Mouse (Mus musculus) hindbrain, embryonic 12.5 days (tissue): ENCODE results near the gene Fam131a. TPM values are rescaled to one million over a fixed set of nuclear protein-coding genes. Genes with fewer than 3 reads are reported as not detected.
A peak's percentile ranks its signal among the peaks of the same experiment; 100 is the strongest.

Source experiments
- ATAC-seq: fragments of 200-750 bp; cut with Nextera tagmentation; 2 replicates; pipeline ENCODE4 v1.8.0; 2017; ENCODE audit warnings: moderate TSS enrichment; ENCODE audit not compliant: low FRiP score
- H3K27ac ChIP-seq: fragments of 300-500 bp; sonication (generic); 2 replicates; pipeline ENCODE4 v1.5.1; 2016; ENCODE audit warnings: mild to moderate bottlenecking
- H3K27me3 ChIP-seq: fragments of 300-500 bp; sonication (generic); 2 replicates; pipeline ENCODE4 v1.6.1; 2016; ENCODE audit warnings: mild to moderate bottlenecking
- H3K36me3 ChIP-seq: fragments of 300-500 bp; sonication (generic); 2 replicates; pipeline ENCODE4 v1.6.1; 2016; ENCODE audit warnings: mild to moderate bottlenecking
- H3K4me1 ChIP-seq: fragments of 300-500 bp; sonication (generic); 2 replicates; pipeline ENCODE4 v1.6.1; 2016
- H3K4me2 ChIP-seq: fragments of 300-500 bp; sonication (generic); replicated peaks from 2 replicates; pipeline ENCODE4 v1.6.1; 2016; ENCODE audit warnings: mild to moderate bottlenecking
- H3K4me3 ChIP-seq: fragments of 300-500 bp; sonication (generic); 2 replicates; pipeline ENCODE4 v1.5.1; 2016; ENCODE audit warnings: mild to moderate bottlenecking
- H3K9ac ChIP-seq: fragments of 300-500 bp; sonication (generic); 2 replicates; pipeline ENCODE4 v1.6.1; 2016; ENCODE audit warnings: mild to moderate bottlenecking, moderate library complexity
- H3K9me3 ChIP-seq: fragments of 300-500 bp; sonication (generic); replicated peaks from 2 replicates; pipeline ENCODE4 v1.6.1; 2016; ENCODE audit warnings: mild to moderate bottlenecking
- WGBS: fragments of 180-500 bp; shearing (Covaris S2); methylation state at CpG from one replicate; pipeline ENCODE4 v1.1.7; 2016; 5-methylcytosine and 5-hydroxymethylcytosine counted together
- polyA plus RNA-seq: library from polyadenylated mRNA; unstranded; fragments of >200 nt; fragmentation: Nextera tagmentation; extraction: Ambion mirVana; gene quantifications from 2 replicates; pipeline ENCODE4 v1.2.1, GENCODE M21; 2016

The Fam131a gene
- polyA plus RNA-seq, 1 experiment from 2014 or later = 19.8 TPM

DNA sequence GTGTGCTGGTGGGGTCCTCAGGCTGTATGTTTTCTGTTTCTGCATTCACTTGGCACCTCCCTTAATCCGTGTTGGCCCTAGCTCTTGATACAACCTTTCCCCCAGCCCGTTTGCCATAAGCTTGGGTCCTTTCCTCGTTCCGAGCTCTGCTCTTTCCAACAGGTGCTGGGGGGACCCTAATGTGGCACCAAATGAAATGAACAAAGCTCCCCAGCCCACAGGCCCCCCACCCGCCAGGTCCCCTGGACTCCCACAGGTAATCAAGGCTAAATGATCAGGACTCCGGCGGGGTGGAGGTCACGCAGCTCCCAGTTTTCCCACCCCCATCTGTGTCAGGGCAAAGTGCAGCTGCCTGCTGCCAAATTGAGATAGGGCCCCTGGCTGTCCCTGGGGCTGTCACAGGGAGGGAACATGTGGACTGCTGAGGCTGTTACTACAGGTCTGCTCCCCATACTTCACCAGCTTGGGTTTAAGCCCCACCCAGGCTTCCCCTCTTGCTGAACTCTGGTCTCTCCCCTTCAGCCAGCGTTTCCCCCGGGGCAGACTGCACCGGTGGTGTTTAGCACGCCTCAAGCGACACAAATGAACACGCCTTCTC lies 19.2 kb upstream of the Fam131a start:
- H3K9ac ChIP-seq = peak overlapping the region; percentile 99
- WGBS = 11% methylated on average over 14 of the region's 14 CpGs
- H3K4me1 ChIP-seq = peaks cover 19% of the 10 kb centered on the region
- no peaks in the 10 kb centered on the region for H3K9me3 ChIP-seq
- H3K27me3 ChIP-seq = no peaks in the 10 kb centered on the region
- peak overlapping the region; percentile 86 for H3K4me3 ChIP-seq
- no peak for ATAC-seq
- H3K4me2 ChIP-seq = peak overlapping the region; percentile 98
- peak overlapping the region; percentile 97; the same call in 1 of the 2 replicates for H3K27ac ChIP-seq
- peaks cover 36% of the 10 kb centered on the region for H3K36me3 ChIP-seq

DNA sequence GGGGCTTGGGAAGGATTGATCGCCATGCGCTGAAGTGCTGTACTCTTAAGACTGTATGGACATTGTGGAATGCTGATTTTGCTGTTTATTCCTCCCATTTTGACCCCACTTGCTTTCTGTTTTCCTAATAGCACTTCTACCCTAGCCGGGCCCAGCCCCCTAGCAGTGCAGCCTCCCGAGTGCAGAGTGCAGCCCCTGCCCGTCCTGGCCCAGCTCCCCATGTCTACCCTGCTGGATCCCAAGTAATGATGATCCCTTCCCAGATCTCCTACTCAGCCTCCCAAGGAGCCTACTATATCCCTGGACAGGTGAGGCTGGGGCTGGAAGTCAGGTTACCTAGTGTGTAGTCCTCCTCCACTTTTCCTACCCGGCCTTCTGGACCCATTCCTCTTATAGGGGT lies 17.8 kb upstream of the Fam131a start:
- 0 out of 2 replicates have a peak overlapping the region, but pooled peaks have one; percentile 8 for H3K9ac ChIP-seq
- H3K27me3 ChIP-seq = no peaks in the 10 kb centered on the region
- ATAC-seq = no peak
- H3K27ac ChIP-seq = no peak overlapping the region
- peaks cover 50% of the 10 kb centered on the region for H3K36me3 ChIP-seq
- WGBS = 87% methylated on average over 6 of the region's 6 CpGs
- H3K9me3 ChIP-seq = no peaks in the 10 kb centered on the region
- no peak overlapping the region for H3K4me3 ChIP-seq
- H3K4me1 ChIP-seq = peaks cover 19% of the 10 kb centered on the region
- H3K4me2 ChIP-seq = 0 out of 2 replicates have a peak overlapping the region, but pooled peaks have one; percentile 98

DNA sequence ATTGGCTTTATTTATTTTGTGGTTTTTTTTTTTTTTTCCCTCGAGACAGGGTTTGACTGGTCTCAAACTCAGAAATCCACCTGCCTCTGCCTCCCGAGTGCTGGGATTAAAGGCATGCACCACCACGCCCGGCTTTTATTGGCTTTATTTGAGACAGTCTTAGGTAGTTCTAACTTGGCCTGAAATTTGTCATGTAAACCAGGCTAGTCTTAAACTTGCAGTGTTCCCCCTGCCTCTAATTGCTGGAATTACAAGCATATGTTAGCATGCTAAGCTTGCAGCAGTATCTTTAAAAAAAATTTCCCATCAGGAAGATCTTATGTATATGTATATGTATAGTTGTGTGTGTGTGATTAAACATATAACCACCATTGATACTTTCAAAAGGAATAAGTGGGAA lies 16.3 kb upstream of the Fam131a start:
- ATAC-seq = no peak
- H3K9ac ChIP-seq = no peak overlapping the region
- H3K4me1 ChIP-seq = peaks cover 19% of the 10 kb centered on the region
- H3K4me2 ChIP-seq = no peak overlapping the region
- WGBS = 93% methylated on average over 4 of the region's 4 CpGs
- no peaks in the 10 kb centered on the region for H3K9me3 ChIP-seq
- H3K4me3 ChIP-seq = no peak overlapping the region
- no peaks in the 10 kb centered on the region for H3K27me3 ChIP-seq
- H3K27ac ChIP-seq = no peak overlapping the region
- H3K36me3 ChIP-seq = peaks cover 65% of the 10 kb centered on the region

DNA sequence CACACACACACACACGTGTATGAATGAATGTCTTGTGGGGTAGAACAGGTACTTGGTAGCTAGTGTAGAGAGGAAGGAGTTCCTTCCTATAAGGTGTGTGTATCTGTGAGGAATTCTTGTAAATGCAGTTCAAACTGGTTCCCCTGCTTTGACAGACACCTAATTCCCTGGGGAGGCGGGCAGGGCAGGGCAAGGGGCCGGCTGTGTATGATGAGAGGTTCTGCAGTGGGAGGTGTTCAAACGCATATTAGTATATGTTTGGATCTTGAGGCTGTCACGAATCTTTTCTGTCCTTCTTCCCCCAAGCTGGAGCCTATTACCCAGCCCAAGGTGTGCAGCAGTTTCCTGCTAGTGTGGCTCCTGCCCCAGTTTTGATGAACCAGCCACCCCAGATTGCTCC lies 15.7 kb upstream of the Fam131a start:
- Histone ChIP-seq H3K9ac (no peak overlapping the region), H3K36me3 (peaks cover 72% of the 10 kb centered on the region)
- ATAC-seq = no peak

DNA sequence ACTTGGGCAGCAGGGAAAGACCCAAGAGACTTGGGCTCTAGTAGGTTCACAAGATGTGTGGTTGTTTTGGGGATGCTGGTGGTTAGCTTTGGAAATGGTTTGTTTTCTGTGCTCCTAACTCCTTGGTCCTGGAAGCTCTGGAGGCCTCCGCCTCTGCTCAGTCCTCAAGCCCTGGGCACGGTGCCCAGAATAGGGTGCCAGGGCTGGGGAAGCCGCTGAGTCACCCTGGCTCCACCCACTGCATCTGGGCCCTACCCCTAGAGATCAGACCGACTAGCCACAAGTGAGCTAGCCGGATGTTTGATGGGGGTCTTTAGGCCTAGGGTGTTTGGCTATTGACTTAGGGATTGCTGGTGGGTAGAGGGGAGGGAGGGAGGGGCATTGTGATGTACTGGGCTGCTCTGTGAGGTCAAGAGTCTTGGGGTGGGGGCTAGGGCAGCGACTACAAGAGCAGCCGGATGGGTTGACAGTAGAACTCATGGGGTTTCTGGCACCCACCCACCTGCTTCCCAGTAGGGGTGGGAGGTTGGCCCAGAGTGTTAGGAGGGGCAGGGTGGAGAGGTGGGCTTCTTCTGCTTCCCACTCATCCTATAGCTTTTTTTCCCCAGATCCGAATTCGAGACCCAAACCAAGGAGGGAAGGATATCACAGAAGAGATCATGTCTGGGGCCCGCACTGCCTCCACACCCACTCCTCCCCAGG lies 14.9 kb upstream of the Fam131a start:
- WGBS = 80% methylated on average over 9 of the region's 10 CpGs
- peaks cover 79% of the 10 kb centered on the region for H3K36me3 ChIP-seq
- ATAC-seq = no peak

More for the DNA sequence above, 15.7 kb upstream of the Fam131a start:
- peaks cover 19% of the 10 kb centered on the region for H3K4me1 ChIP-seq
- no peak overlapping the region for H3K4me3 ChIP-seq
- no peaks in the 10 kb centered on the region for H3K27me3 ChIP-seq
- no peak overlapping the region for H3K27ac ChIP-seq
- no peak overlapping the region for H3K4me2 ChIP-seq
- WGBS = 75% methylated on average over 5 of the region's 5 CpGs
- H3K9me3 ChIP-seq = no peaks in the 10 kb centered on the region

DNA sequence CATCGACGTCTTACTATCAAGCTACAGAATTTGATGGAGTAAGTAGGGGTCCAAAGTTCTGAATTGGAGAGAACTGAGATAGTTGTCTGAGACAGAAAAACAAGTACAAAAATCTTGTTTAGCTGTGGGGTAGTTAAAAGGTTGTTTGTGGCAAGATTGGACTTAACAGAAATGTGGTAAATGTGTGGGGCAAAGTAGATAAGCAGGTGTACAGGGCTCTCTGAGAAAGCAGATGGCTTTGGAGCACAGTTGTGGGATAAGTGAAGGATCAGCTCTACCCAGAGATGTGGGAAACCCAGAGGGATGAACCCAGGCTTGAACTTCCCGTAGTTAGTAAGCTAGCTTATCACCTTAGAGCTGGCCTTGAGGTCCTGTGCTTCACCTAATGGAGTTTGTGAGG lies 2.3 kb upstream of the Fam131a start:
- Histone ChIP-seq H3K27me3 (no peaks in the 10 kb centered on the region), H3K27ac (no peak overlapping the region), H3K4me1 (peaks cover 31% of the 10 kb centered on the region), H3K9ac (no peak overlapping the region), H3K9me3 (no peaks in the 10 kb centered on the region), H3K4me3 (no peak overlapping the region), H3K4me2 (no peak overlapping the region), H3K36me3 (peaks cover 60% of the 10 kb centered on the region)
- WGBS = 93% methylated on average over 3 of the region's 3 CpGs
- ATAC-seq = no peak

More for the DNA sequence above, 14.9 kb upstream of the Fam131a start:
- H3K4me3 ChIP-seq = no peak overlapping the region
- no peaks in the 10 kb centered on the region for H3K27me3 ChIP-seq
- H3K4me2 ChIP-seq = no peak overlapping the region
- no peaks in the 10 kb centered on the region for H3K9me3 ChIP-seq
- no peak overlapping the region for H3K9ac ChIP-seq
- H3K27ac ChIP-seq = no peak overlapping the region
- H3K4me1 ChIP-seq = peaks cover 19% of the 10 kb centered on the region

DNA sequence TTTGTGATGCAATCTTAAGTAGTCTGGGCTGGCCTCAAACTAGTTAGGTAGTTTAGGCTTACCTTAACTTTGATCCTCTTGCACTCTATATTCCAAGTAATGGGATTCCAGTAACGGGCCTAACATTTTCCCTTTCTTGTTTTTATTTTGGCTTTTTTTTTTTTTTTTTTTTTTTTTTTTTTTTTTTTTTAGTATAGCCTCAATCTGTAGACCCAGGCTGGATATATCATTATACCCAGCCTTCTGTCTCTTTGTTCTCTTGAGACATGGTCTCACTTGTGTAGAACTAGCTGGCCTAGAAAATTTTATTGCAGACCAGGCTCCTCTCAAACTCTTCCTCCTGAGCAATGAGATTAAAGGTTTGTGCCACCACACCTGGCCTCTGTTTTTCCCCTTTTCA lies 1.4 kb upstream of the Fam131a start:
- no peak overlapping the region for H3K9ac ChIP-seq
- no peak overlapping the region for H3K4me2 ChIP-seq
- peaks cover 39% of the 10 kb centered on the region for H3K4me1 ChIP-seq
- WGBS = 81% methylated on average over 1 of the region's 1 CpGs
- H3K36me3 ChIP-seq = peaks cover 52% of the 10 kb centered on the region
- no peaks in the 10 kb centered on the region for H3K27me3 ChIP-seq
- H3K4me3 ChIP-seq = no peak overlapping the region
- no peaks in the 10 kb centered on the region for H3K9me3 ChIP-seq
- ATAC-seq = no peak
- no peak overlapping the region for H3K27ac ChIP-seq

DNA sequence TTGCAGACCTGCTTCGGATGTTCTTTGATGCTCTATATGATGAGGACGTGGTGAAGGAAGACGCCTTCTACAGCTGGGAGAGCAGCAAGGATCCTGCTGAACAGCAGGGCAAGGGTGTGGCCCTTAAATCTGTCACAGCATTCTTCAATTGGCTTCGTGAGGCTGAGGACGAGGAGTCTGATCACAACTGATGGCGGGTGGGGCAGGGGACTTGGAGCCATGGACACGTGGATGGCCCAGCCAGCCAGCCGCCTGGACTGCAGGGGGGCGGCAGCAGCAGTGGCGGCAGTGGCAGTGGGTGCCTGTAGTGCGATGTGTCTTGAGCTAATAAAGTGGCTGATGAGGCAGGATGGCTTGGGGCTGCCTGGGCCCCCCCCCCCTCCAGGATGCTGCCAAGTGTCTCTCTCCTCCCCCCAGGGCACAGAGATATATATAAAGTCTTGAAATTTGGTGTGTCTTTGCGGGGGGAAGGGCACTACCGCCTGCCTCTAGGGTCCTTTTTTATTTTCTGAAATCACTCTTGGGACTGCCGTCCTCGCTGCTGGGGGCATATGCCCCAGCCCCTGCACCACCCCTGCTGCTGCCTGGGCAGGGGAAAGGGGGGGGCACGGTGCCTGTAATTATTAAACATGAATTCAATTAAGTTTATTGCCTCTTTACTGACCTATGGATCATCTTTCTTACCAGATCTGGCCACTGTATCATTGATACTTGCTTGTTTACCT lies 638 bp upstream of the Fam131a start:
- Histone ChIP-seq H3K27ac (peak overlapping the region; percentile 94), H3K4me2 (peak overlapping the region; percentile 77)

DNA sequence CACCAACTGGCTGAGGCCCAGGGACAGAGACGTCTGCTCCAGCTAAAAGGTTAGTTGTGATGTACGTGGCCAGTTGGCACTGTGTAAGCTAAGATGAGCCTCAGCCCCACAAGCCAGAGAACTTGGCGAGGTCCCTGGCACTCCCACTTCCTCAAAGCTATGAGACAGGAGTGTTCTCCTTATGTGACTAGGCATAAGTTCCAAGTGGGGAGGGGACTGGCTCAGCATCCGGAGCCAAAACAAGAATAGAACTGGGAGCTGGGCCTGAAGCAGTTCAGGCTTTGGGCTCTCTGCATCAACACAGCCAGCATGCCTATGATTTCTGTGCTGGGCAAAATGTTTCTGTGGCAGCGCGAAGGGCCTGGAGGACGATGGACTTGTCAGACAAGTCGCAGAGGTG lies 1.7 kb downstream of the Fam131a start:
- Histone ChIP-seq H3K9ac (no peak overlapping the region), H3K27me3 (no peaks in the 10 kb centered on the region), H3K4me2 (0 out of 2 replicates have a peak overlapping the region, but pooled peaks have one; percentile 74), H3K4me3 (no peak overlapping the region), H3K4me1 (peaks cover 42% of the 10 kb centered on the region), H3K9me3 (no peaks in the 10 kb centered on the region), H3K36me3 (peaks cover 30% of the 10 kb centered on the region), H3K27ac (no peak overlapping the region)
- ATAC-seq = no peak
- 66% methylated on average over 8 of the region's 8 CpGs for WGBS

More for the DNA sequence above, 638 bp upstream of the Fam131a start:
- H3K36me3 ChIP-seq = peaks cover 44% of the 10 kb centered on the region
- H3K4me3 ChIP-seq = peak overlapping the region; percentile 61; the same call in 1 of the 2 replicates
- H3K27me3 ChIP-seq = no peaks in the 10 kb centered on the region
- 0 out of 2 replicates have a peak overlapping the region, but pooled peaks have one; percentile 25 for H3K9ac ChIP-seq
- 35% methylated on average over 16 of the region's 16 CpGs for WGBS
- 0 out of 2 replicates have a peak, but pooled peaks have one; percentile 0 for ATAC-seq
- no peaks in the 10 kb centered on the region for H3K9me3 ChIP-seq
- peaks cover 42% of the 10 kb centered on the region for H3K4me1 ChIP-seq

DNA sequence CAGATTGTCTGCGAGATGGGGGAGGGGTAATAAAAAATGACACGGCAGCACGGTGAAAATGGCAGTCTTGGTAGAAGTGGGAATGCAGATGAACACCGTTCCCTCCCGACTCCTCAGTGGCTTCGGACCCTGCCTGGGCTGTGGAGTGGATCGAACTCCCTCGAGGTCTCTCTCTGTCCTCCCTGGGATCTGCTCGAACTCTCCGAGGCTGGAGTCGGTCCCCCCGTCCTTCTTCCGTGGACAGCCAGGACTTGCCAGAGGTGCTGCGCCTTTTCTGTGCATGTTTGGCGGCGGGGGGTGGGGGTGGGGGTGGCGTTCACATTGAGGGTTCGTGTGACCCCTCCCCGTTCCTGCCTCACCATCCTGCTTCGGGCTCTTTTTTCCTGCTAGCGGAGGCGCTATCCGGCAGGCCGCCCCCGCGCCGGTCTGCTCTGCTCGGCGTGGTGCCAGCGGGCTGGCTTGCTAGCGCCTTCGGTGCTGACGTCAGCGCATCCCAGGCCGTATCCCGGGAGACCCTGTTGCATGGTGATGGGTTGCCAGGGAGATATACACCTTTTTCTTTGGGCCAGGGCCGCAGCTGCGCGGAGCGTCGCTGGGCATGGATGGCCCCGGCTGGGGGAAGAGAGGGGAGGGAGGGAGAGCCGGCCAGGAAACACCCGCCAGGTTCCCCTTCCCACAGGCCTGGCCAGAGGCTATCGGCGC lies 2.7 kb downstream of the Fam131a start:
- peak overlapping the region; percentile 78 for H3K27ac ChIP-seq
- ATAC-seq = peak; percentile 79

DNA sequence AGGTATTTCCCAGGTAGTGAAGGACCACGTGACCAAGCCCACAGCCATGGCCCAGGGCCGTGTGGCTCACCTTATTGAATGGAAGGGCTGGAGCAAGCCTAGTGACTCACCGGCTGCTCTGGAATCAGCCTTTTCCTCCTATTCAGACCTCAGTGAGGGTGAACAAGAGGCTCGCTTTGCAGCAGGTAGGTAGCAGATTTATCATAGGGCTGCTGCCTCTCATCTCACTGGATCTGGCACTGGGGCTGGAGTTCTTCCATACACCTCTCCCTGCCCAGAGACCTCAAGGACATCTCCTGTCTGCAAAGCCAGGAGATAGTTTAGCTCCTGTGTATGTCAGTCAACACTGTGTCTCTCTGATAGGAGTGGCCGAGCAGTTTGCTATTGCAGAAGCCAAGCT lies 6.2 kb downstream of the Fam131a start:
- no peaks in the 10 kb centered on the region for H3K9me3 ChIP-seq
- H3K4me1 ChIP-seq = peaks cover 51% of the 10 kb centered on the region
- ATAC-seq = no peak
- H3K4me3 ChIP-seq = no peak overlapping the region
- peaks cover 22% of the 10 kb centered on the region for H3K36me3 ChIP-seq
- no peak overlapping the region for H3K9ac ChIP-seq
- no peaks in the 10 kb centered on the region for H3K27me3 ChIP-seq
- no peak overlapping the region for H3K27ac ChIP-seq
- 83% methylated on average over 5 of the region's 5 CpGs for WGBS
- no peak overlapping the region for H3K4me2 ChIP-seq

More for the DNA sequence above, 2.7 kb downstream of the Fam131a start:
- Histone ChIP-seq H3K27me3 (no peaks in the 10 kb centered on the region), H3K9ac (peak overlapping the region; percentile 68), H3K36me3 (peaks cover 27% of the 10 kb centered on the region), H3K4me2 (peak overlapping the region; percentile 74), H3K9me3 (no peaks in the 10 kb centered on the region), H3K4me3 (peak overlapping the region; percentile 39), H3K4me1 (peaks cover 47% of the 10 kb centered on the region)
- under 1% methylated on average over 46 of the region's 46 CpGs for WGBS

DNA sequence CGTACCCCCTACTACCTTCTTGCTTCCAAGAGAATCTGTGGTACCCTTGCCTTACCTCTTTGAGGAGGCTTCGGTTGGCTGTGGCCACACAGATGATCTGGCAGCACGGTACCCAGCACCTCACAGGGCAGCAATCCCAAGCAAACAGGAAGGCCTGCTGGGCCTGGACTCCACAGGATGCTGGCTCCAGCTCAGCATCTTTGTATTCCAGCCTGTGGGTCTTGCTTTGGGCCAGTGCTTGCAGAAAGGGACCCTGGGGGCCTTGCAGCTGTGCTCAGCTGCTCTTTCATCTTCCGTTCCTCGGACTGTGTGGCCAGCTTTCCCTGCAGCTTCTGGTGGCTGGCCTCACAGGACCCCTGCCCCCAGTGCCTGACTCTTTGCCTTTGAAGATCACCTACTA lies 7.0 kb downstream of the Fam131a start:
- no peak overlapping the region for H3K9ac ChIP-seq
- 39% methylated on average over 5 of the region's 5 CpGs for WGBS
- H3K4me1 ChIP-seq = peaks cover 45% of the 10 kb centered on the region
- peak overlapping the region; percentile 12; the same call in 1 of the 2 replicates for H3K27ac ChIP-seq
- H3K4me3 ChIP-seq = no peak overlapping the region
- H3K9me3 ChIP-seq = no peaks in the 10 kb centered on the region
- peaks cover 27% of the 10 kb centered on the region for H3K36me3 ChIP-seq
- H3K4me2 ChIP-seq = no peak overlapping the region
- ATAC-seq = no peak
- H3K27me3 ChIP-seq = no peaks in the 10 kb centered on the region
